Mouse (Mus musculus) bone marrow macrophage, adult 2 months (primary cell): ENCODE measurements around the gene Mdm2.

Experiments
- CTCF ChIP-seq: IDR thresholded peaks from 2 replicates; pipeline ENCODE4 v1.5.1; 2012; ENCODE audit warnings: low read depth, mild to moderate bottlenecking, low read length, moderate library complexity
- POLR2A ChIP-seq: IDR thresholded peaks from 2 replicates; pipeline ENCODE4 v1.6.1; 2012; ENCODE audit warnings: mild to moderate bottlenecking, low read depth, low read length, borderline replicate concordance

DNA sequence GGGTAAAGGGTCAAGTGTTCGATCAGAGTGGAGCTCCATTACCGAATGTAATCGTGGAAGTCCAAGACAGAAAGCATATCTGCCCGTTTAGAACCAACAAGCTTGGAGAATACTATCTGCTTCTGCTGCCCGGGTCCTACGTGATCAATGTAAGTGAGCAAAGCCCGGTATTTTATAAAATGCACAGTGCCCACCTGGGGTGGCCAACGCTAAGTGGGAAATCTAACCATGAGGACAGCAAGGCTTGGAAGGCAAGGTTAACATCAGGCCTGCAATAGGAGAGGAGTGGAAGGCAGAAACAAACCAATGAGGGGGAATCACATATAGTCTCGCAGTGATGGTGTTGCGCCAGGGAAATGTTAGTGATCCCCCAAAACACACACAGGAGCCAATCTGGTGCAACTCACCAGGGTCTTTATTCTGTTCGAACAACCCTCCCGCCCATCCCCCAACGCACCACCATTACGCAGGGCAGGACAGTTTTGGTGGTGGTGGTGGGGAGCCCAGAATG lies 30.5 kb downstream of the Mdm2 start:
- TF ChIP-seq CTCF: no peak
- TF ChIP-seq POLR2A: no peak
